Mouse (Mus musculus) kidney, postnatal 25 days (tissue): ENCODE measurements around the gene Myog.

ENCODE experiments used
- DNase-seq, 2 experiments: peaks; one replicate each; pipeline ENCODE4 v3.0.0; 2021; ENCODE audit warnings: mixed read lengths in 2 of 2

The Myog gene

GRCm38 (mm10) chr1:134326841-134327346 lies 37.1 kb downstream of the Myog start:
- no peak for DNase-seq

GRCm38 (mm10) chr1:134331879-134332635 lies 42.3 kb downstream of the Myog start:
- peak; percentile 71 to 90 for DNase-seq

GRCm38 (mm10) chr1:134332770-134333271 lies 43.0 kb downstream of the Myog start, which contains the start of gene Ppfia4:
Gene Ppfia4, minus strand, starts transcription at chr1:134332928.
- DNase-seq, result peak in 1 of 2 experiments; percentile 55

- peak in 1 of 2 experiments; percentile 31 for DNase-seq
These were observed 43.8 kb downstream of the Myog start for GRCm38 (mm10) chr1:134333371-134334110.

- no peak for DNase-seq
These were observed 44.5 kb downstream of the Myog start for GRCm38 (mm10) chr1:134334111-134334827.

GRCm38 (mm10) chr1:134335211-134335923 lies 45.6 kb downstream of the Myog start:
- DNase-seq, result peak in 1 of 2 experiments; percentile 25

- no peak for DNase-seq
These were observed 46.4 kb downstream of the Myog start for GRCm38 (mm10) chr1:134335924-134336810.

- no peak for DNase-seq
These were observed 47.3 kb downstream of the Myog start for GRCm38 (mm10) chr1:134336958-134337710.

GRCm38 (mm10) chr1:134339162-134339561 lies 49.4 kb downstream of the Myog start:
- DNase-seq, result no peak

GRCm38 (mm10) chr1:134339757-134340619 lies 50.2 kb downstream of the Myog start:
- no peak for DNase-seq

- DNase-seq, result no peak
These were observed 52.0 kb downstream of the Myog start for GRCm38 (mm10) chr1:134341641-134342277.
